Mouse (Mus musculus): Measurements from ENCODE around the gene Shroom1. TPM values are rescaled to one million over a fixed set of nuclear protein-coding genes. Genes with fewer than 3 reads are reported as not detected.
"Not testable (repeated sequence)": the region's sequence is repeated elsewhere in the genome, so short reads cannot be mapped to it uniquely, and the experiment has no call there.

Shroom1 gene
- 3.2 and 3.6 TPM in 2 replicates for polyA plus RNA-seq (2015; fragmentation: Nextera tagmentation; extraction: Ambion mirVana)

DNA sequence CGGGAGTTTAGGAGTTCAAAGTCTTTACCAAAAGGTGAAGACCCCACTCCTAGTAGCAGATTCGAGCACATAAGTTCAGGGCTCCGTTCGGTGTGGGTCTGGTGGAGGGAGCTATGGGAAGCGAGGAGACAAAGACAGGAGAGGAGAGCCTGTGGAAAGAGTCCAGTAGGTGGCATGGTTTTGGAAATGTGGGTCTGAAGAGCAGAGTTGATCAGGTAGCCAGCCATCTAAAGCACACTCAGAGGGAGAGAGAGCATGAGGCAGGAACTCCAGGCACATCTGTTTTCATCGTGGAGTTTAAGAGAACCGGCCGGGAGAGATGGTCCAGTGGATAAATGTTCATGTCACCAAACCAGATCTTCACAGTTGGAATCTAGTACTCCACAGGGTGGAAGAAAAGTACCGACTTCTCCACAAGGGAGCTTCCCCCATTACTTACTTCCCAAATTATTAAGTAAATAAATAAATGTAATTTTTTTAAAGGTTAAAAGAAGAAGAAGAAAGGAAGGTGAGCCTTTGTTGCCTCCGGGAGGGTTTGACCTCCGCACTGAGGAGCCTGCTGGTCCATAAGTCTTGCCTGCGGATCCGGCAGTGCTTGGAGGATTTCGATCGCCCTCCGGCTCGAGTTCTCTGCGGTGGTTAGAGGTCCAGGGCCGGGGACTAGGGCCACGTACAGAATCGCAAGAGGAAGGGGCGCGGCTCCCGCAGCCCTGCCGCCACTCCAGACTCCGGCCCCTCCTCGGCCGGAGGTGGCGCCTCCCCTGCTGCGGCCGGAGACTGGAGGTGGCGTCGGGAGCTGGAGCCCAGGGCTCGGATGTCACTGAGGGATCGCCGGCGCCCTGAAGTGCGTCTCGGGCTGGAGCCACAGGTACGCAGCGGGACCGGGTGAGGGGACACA, at the start of gene Shroom1, which contains the start of gene Gm10447:
Shroom1 (plus strand) TSS at position 732 of the 898 bp plus-strand sequence.
Gm10447 (minus strand) TSS at position 637 of the 898 bp plus-strand sequence.
- Histone ChIP-seq H3K4me2 (ENCODE audit: low read length) (peak within 1 kb of the TSS; percentile 80), H3K9ac (ENCODE audit: low read depth, low read length) (peak within 1 kb of the TSS; percentile 58), H3K27ac (ENCODE audit: low read depth, low read length) (no peak within 1 kb of the TSS), H3K4me3 (ENCODE audit: low read length) (peak within 1 kb of the TSS; percentile 45), H3K9me3 (ENCODE audit: control insufficient read depth, low read length) (no peaks in the 10 kb centered on the region), H3K27me3 (replicated peaks; ENCODE audit: control insufficient read depth, insufficient read depth, low read length) (peaks cover 29% of the 10 kb centered on the region), H3K4me1 (ENCODE audit: control insufficient read depth, insufficient read depth, low read depth, low read length) (peaks cover 5% of the 10 kb centered on the region), H3K36me3 (ENCODE audit: control insufficient read depth, insufficient read depth, low read length) (no peaks in the 10 kb centered on the region)
- 5% methylated on average over 38 of the region's 42 CpGs for WGBS
- ATAC-seq, result peak; percentile 67

DNA sequence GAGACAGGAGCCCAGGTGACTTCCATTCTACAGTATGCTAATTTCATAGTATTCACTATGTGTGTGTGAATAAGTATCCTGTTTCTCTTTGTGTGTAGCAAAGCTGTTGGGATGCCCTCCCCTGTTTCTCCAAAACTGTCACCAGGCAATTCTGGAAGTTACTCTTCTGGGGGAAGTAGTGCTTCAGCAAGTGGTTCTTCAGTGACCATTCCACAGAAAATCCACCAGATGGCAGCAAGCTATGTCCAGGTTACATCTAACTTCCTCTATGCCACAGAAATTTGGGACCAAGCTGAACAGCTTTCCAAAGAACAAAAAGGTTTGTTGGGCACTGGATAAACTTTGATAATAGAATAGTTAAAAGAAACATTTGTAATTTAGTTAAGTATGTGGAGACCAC, 45.3 kb upstream of the Shroom1 start:
- no peak overlapping the region for H3K27ac ChIP-seq (ENCODE audit: low read depth, low read length)
- no peak overlapping the region for H3K4me3 ChIP-seq (ENCODE audit: low read length)
- H3K4me1 ChIP-seq (ENCODE audit: control insufficient read depth, insufficient read depth, low read depth, low read length), result no peaks in the 10 kb centered on the region
- no peak overlapping the region for H3K9ac ChIP-seq (ENCODE audit: low read depth, low read length)
- no peak for ATAC-seq
- no peak overlapping the region for H3K4me2 ChIP-seq (ENCODE audit: low read length)
- H3K27me3 ChIP-seq (replicated peaks; ENCODE audit: control insufficient read depth, insufficient read depth, low read length), result no peaks in the 10 kb centered on the region
- H3K36me3 ChIP-seq (ENCODE audit: control insufficient read depth, insufficient read depth, low read length), result peaks cover 65% of the 10 kb centered on the region
- no peaks in the 10 kb centered on the region for H3K9me3 ChIP-seq (ENCODE audit: control insufficient read depth, low read length)

DNA sequence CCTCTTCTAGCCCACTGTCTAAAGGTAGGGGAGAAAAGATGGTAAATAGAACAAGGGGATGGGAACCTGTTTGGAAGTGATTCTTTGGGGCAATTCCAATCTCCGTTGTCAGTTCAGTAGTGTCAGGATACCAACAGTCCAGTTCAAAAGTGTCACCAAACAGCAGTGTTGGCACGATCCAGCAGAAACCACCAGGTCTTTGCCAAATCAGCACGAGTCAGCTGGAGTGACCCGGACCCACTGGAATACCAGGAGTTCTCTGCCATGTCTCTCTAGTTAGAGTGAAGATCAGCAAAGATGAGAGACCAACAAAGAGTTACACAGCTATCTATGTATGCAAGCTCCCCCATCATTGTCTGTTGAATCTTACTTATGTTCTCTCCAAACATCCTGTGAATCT, 43.1 kb upstream of the Shroom1 start:
- no peaks in the 10 kb centered on the region for H3K27me3 ChIP-seq (replicated peaks; ENCODE audit: control insufficient read depth, insufficient read depth, low read length)
- peaks cover 65% of the 10 kb centered on the region for H3K36me3 ChIP-seq (ENCODE audit: control insufficient read depth, insufficient read depth, low read length)
- H3K4me2 ChIP-seq (ENCODE audit: low read length), result no peak overlapping the region
- 91% methylated on average over 4 of the region's 4 CpGs for WGBS
- no peak overlapping the region for H3K4me3 ChIP-seq (ENCODE audit: low read length)
- H3K9me3 ChIP-seq (ENCODE audit: control insufficient read depth, low read length), result no peaks in the 10 kb centered on the region
- H3K27ac ChIP-seq (ENCODE audit: low read depth, low read length), result no peak overlapping the region
- no peak for ATAC-seq
- H3K9ac ChIP-seq (ENCODE audit: low read depth, low read length), result no peak overlapping the region
- H3K4me1 ChIP-seq (ENCODE audit: control insufficient read depth, insufficient read depth, low read depth, low read length), result no peaks in the 10 kb centered on the region

DNA sequence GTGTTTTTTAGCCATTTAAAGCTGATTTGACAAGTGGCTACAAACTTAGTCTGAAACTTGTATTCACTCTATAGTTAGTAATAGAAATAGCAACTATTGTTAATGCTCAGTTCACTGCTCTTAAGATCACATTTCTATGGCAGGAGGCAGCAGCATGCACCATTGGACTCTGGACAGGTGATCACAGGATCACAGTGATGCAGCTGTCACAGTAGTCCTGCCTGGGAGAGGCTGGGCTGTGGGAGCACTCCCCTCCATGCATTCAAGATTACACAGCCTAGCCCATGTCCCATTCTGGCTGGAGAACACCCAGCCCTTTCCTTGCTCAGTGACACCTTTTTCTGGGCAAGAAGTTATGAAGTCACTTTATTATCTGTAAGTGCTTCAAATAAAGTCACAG, 39.0 kb upstream of the Shroom1 start:
- Histone ChIP-seq H3K27me3 (replicated peaks; ENCODE audit: control insufficient read depth, insufficient read depth, low read length) (no peaks in the 10 kb centered on the region), H3K9me3 (ENCODE audit: control insufficient read depth, low read length) (no peaks in the 10 kb centered on the region), H3K27ac (ENCODE audit: low read depth, low read length) (no peak overlapping the region), H3K4me1 (ENCODE audit: control insufficient read depth, insufficient read depth, low read depth, low read length) (no peaks in the 10 kb centered on the region), H3K4me3 (ENCODE audit: low read length) (no peak overlapping the region), H3K4me2 (ENCODE audit: low read length) (no peak overlapping the region), H3K9ac (ENCODE audit: low read depth, low read length) (no peak overlapping the region), H3K36me3 (ENCODE audit: control insufficient read depth, insufficient read depth, low read length) (peaks cover 49% of the 10 kb centered on the region)
- ATAC-seq, result no peak

DNA sequence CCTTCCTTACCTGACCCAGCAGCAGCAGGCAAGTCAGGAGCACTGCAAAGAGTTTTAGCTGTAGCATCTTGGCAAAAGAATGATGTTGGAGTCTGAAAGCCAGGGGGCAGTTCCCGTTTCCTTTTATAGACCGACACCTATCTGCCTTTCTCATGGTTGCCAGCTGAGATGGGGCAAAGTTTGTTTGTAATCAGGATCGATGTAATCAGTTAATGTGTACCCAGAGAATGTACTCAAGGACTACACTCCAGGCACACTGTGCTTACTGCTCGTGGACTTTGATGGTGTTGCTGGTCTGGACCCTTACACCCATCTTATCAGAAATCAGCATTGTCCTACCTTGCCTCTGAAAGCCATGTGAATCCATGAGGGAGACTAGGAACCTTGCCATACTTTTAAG, 34.0 kb upstream of the Shroom1 start, which contains the start of gene Leap2:
Leap2 (minus strand) TSS at position 135 of the 400 bp plus-strand sequence.
- ATAC-seq, result no peak
- Histone ChIP-seq H3K9ac (ENCODE audit: low read depth, low read length) (no peak within 1 kb of the TSS), H3K27me3 (replicated peaks; ENCODE audit: control insufficient read depth, insufficient read depth, low read length) (no peaks in the 10 kb centered on the region), H3K4me3 (ENCODE audit: low read length) (no peak within 1 kb of the TSS), H3K9me3 (ENCODE audit: control insufficient read depth, low read length) (no peaks in the 10 kb centered on the region), H3K36me3 (ENCODE audit: control insufficient read depth, insufficient read depth, low read length) (peaks cover 18% of the 10 kb centered on the region), H3K4me1 (ENCODE audit: control insufficient read depth, insufficient read depth, low read depth, low read length) (no peaks in the 10 kb centered on the region), H3K4me2 (ENCODE audit: low read length) (no peak within 1 kb of the TSS), H3K27ac (ENCODE audit: low read depth, low read length) (no peak within 1 kb of the TSS)
- 92% methylated on average over 4 of the region's 4 CpGs for WGBS

DNA sequence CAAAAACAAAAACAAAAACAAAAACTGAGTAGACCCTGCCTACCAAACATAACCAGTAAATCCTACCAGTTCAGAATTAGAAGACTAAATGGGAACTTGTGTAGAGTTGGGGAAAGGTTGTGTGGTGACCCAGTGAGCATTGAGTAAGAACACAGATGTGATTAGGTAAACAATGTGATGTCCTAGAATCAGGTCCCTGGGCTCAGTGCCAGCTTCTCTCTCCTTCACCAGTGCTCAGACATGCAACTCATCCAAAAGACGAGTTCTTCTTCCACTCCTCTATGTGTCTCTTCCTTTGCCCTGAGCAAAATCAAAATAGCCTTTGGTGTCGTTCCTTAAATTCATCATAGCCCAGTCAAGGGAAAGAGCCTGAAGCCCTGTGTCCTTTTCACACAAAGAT, 32.2 kb upstream of the Shroom1 start:
- peaks cover 6% of the 10 kb centered on the region for H3K4me1 ChIP-seq (ENCODE audit: control insufficient read depth, insufficient read depth, low read depth, low read length)
- ATAC-seq, result no peak
- no peak overlapping the region for H3K4me2 ChIP-seq (ENCODE audit: low read length)
- H3K27ac ChIP-seq (ENCODE audit: low read depth, low read length), result no peak overlapping the region
- H3K9me3 ChIP-seq (ENCODE audit: control insufficient read depth, low read length), result no peaks in the 10 kb centered on the region
- WGBS, result 73% methylated on average over 2 of the region's 2 CpGs
- H3K36me3 ChIP-seq (ENCODE audit: control insufficient read depth, insufficient read depth, low read length), result peaks cover 14% of the 10 kb centered on the region
- H3K9ac ChIP-seq (ENCODE audit: low read depth, low read length), result no peak overlapping the region
- no peaks in the 10 kb centered on the region for H3K27me3 ChIP-seq (replicated peaks; ENCODE audit: control insufficient read depth, insufficient read depth, low read length)
- no peak overlapping the region for H3K4me3 ChIP-seq (ENCODE audit: low read length)

DNA sequence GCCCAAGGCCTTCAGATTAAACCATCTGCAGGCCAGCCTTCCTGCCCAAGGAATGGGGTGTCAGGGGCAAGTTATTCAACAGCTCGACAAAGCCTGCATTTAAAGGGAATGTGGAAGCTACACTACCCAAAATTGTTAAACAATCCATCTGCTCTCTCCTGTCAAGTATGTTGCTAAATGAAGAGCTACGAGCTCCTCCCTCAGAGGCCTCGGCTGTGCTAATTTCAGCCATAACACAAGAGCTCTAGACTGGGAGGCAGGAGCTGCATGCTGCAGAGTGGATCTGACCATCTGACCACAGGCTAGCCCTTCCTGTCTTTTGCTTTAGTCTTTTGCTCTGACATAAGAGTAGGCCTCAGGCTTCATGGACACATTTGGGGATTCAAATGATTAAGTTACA, 31.8 kb upstream of the Shroom1 start:
- Histone ChIP-seq H3K27ac (ENCODE audit: low read depth, low read length) (no peak overlapping the region), H3K4me3 (ENCODE audit: low read length) (no peak overlapping the region), H3K9ac (ENCODE audit: low read depth, low read length) (no peak overlapping the region), H3K4me1 (ENCODE audit: control insufficient read depth, insufficient read depth, low read depth, low read length) (peaks cover 7% of the 10 kb centered on the region), H3K36me3 (ENCODE audit: control insufficient read depth, insufficient read depth, low read length) (peaks cover 10% of the 10 kb centered on the region), H3K9me3 (ENCODE audit: control insufficient read depth, low read length) (no peaks in the 10 kb centered on the region), H3K4me2 (ENCODE audit: low read length) (no peak overlapping the region), H3K27me3 (replicated peaks; ENCODE audit: control insufficient read depth, insufficient read depth, low read length) (no peaks in the 10 kb centered on the region)
- WGBS, result 80% methylated on average over 3 of the region's 3 CpGs
- ATAC-seq, result no peak

DNA sequence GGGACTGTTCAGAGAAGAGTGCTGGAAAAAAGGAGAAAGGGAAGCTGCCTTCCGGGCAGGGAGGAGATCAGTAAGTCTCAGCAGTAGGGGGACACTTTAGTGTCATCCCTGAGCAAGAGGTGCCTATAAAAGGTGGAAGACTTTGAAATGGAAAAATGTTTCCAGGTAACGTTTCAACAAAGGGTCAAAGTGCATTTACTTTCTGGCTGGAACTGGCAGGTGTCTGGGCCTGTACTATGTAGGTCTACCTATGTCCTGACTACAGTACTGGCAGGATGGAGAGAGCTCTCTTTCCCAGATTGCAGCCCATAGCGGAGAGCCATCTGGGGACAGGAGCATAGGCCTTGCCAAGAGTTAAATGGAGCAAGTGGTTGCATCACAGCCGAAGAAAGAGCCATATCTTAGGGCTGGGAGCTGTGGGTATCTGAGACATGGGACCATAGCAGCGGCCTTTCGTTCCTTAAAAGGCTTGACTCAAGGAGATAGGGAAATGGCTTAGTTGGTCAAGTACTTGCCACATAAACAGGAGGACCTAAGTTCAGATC, 31.2 kb upstream of the Shroom1 start:
- Histone ChIP-seq H3K9ac (ENCODE audit: low read depth, low read length) (no peak overlapping the region), H3K9me3 (ENCODE audit: control insufficient read depth, low read length) (no peaks in the 10 kb centered on the region), H3K4me2 (ENCODE audit: low read length) (no peak overlapping the region), H3K27ac (ENCODE audit: low read depth, low read length) (no peak overlapping the region), H3K4me1 (ENCODE audit: control insufficient read depth, insufficient read depth, low read depth, low read length) (peaks cover 7% of the 10 kb centered on the region), H3K4me3 (ENCODE audit: low read length) (no peak overlapping the region), H3K27me3 (replicated peaks; ENCODE audit: control insufficient read depth, insufficient read depth, low read length) (no peaks in the 10 kb centered on the region), H3K36me3 (ENCODE audit: control insufficient read depth, insufficient read depth, low read length) (peaks cover 10% of the 10 kb centered on the region)
- WGBS, result 85% methylated on average over 6 of the region's 6 CpGs
- ATAC-seq, result no peak

DNA sequence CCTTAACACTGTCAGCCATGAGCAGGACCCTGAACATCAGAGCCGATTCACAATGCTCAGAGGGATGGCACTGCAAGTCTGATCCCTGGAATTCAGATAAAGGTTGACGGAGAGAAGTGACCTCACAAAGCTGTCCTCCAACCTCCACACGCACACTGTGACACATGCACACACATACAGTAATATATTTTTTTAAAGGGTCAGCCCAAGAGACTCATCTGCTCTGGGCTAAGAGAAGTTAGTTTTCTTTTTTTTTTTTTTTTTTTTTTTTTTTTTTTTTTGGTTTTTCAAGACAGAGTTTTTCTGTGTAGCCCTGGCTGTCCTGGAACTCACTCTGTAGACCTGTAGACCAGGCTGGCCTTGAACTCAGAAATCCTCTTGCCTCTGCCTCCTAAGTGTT, 30.1 kb upstream of the Shroom1 start:
- not testable (repeated sequence) for H3K36me3 ChIP-seq (ENCODE audit: control insufficient read depth, insufficient read depth, low read length); H3K4me2 ChIP-seq (ENCODE audit: low read length); H3K27ac ChIP-seq (ENCODE audit: low read depth, low read length); H3K4me3 ChIP-seq (ENCODE audit: low read length); H3K27me3 ChIP-seq (replicated peaks; ENCODE audit: control insufficient read depth, insufficient read depth, low read length); H3K9me3 ChIP-seq (ENCODE audit: control insufficient read depth, low read length); H3K9ac ChIP-seq (ENCODE audit: low read depth, low read length); H3K4me1 ChIP-seq (ENCODE audit: control insufficient read depth, insufficient read depth, low read depth, low read length); ATAC-seq
- WGBS, result 91% methylated on average over 3 of the region's 3 CpGs
